Mouse (Mus musculus): ENCODE results near the gene Brinp3. TPM values are rescaled to one million over a fixed set of nuclear protein-coding genes. Genes with fewer than 3 reads are reported as not detected.

The Brinp3 gene
- polyA plus RNA-seq, 1 experiment from 2014 or later, result 0.32 TPM

DNA sequence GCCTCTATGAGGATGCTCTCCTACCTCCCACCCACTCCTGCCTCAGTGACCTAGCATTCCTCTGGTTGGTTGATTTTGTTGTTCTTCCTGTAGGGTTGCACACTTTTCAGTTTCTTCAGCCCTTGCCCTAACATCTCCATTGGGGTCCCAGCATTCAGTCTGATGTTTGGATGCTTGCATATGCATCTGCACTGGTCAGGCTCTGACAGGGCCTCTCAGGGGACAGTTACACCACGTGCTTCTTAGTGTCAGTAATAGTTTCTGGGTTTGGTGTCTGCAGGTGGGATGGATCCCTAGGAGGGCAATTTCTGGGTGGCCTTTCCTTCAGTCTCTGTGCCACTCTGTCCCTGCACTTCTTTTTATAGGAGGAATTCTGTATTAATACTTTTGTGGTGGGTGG lies 339.3 kb downstream of the Brinp3 start:
- H3K9me3 ChIP-seq, result no peaks in the 10 kb centered on the region
- no peak overlapping the region for H3K27ac ChIP-seq (replicated peaks)
- WGBS, result 40% methylated on average over 1 of the region's 1 CpGs
- DNase-seq (ENCODE audit: low spot score), result no peak
- no peaks in the 10 kb centered on the region for H3K4me1 ChIP-seq
- no peak overlapping the region for H3K4me3 ChIP-seq
- H3K36me3 ChIP-seq (replicated peaks), result no peaks in the 10 kb centered on the region
- no peaks in the 10 kb centered on the region for H3K27me3 ChIP-seq (replicated peaks; ENCODE audit: low read depth, poor library complexity, severe bottlenecking)

DNA sequence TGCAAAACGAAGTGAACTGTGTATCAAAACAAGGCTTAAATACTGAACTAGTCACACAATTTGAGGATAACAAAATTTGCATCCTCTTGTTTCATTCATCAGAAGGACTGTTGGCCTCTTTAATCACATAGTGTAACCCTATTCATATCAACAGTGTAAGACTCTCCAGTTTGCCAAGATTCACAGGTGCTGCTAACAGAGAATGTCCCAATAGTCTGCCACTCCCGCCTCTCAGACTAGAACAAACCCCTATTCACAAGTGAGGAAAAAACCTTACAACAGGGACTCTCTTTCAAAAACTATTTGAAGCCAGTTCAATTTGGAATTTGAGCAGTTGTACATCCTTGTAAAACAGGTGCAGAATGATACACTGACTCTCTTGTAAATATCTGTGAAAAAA lies 349.5 kb downstream of the Brinp3 start:
- Histone ChIP-seq H3K36me3 (replicated peaks) (no peaks in the 10 kb centered on the region), H3K27me3 (replicated peaks; ENCODE audit: low read depth, poor library complexity, severe bottlenecking) (no peaks in the 10 kb centered on the region), H3K27ac (replicated peaks) (no peak overlapping the region), H3K4me1 (no peaks in the 10 kb centered on the region), H3K4me3 (no peak overlapping the region), H3K9me3 (no peaks in the 10 kb centered on the region)
- DNase-seq (ENCODE audit: low spot score), result no peak
- 71% methylated on average over 2 of the region's 2 CpGs for WGBS

DNA sequence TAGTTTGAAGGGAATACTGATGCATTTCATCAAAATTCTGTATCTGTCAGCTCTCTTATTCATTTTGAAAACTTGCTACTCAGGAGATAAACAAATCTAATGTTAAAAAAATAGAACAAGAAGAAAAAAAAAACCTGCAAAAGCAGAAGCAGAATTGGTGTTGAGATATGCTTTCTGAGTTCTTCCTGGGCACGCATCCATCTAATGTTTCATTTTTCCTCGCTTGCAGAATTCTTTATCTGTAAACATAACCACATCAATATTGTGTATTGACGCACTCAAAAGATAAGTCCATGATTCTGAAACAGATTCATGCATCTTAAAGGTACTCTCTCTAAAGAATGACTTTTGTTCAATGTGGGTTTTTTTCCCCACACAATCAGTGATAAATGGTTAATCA lies 354.3 kb downstream of the Brinp3 start:
- H3K27ac ChIP-seq (replicated peaks), result no peak overlapping the region
- no peak for DNase-seq (ENCODE audit: low spot score)
- no peaks in the 10 kb centered on the region for H3K27me3 ChIP-seq (replicated peaks; ENCODE audit: low read depth, poor library complexity, severe bottlenecking)
- H3K4me1 ChIP-seq, result no peaks in the 10 kb centered on the region
- H3K36me3 ChIP-seq (replicated peaks), result no peaks in the 10 kb centered on the region
- H3K4me3 ChIP-seq, result no peak overlapping the region
- WGBS, result 89% methylated on average over 3 of the region's 3 CpGs
- H3K9me3 ChIP-seq, result no peaks in the 10 kb centered on the region

DNA sequence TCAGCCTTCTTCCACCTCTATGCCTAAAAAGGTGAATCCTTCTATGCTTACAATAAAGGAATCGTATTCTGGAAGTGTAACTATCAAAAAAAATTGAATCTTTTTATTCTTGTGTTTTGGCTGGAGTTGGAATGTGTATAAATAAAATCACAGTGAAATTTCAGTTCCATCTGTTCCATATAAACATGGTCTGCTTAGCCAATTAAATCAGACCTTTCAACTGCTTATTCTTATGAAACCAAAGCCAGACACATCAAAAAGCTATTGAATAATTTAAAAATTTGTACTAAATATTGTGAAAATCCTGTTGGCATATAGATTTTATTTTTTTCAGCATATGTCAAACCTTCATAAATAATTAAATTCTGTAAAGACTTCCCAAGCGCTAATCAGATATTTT lies 355.6 kb downstream of the Brinp3 start:
- H3K9me3 ChIP-seq, result no peaks in the 10 kb centered on the region
- no peaks in the 10 kb centered on the region for H3K27me3 ChIP-seq (replicated peaks; ENCODE audit: low read depth, poor library complexity, severe bottlenecking)
- H3K4me3 ChIP-seq, result no peak overlapping the region
- no peak for DNase-seq (ENCODE audit: low spot score)
- H3K27ac ChIP-seq (replicated peaks), result no peak overlapping the region
- 77% methylated on average over 2 of the region's 2 CpGs for WGBS
- H3K4me1 ChIP-seq, result no peaks in the 10 kb centered on the region
- no peaks in the 10 kb centered on the region for H3K36me3 ChIP-seq (replicated peaks)

DNA sequence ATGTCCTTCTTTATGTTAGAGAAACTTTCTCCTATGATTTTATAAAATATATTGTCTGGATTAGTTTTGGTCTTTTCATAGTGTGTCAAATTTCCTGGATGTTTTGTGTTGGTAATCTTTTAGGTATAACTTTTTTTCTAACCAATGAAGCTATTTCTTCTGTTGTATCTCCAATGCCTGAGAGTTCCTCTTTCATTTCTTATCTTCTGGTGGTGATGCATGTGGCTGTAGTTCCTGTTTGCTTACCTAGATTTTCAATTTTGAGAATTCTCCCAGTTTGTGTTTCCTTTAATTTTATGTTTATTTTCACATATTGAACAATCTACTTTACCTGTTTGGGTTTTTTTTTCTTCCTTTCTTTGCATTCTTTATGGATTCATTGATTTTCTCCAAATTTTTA lies 404.1 kb downstream of the Brinp3 start:
- no peak overlapping the region for H3K4me3 ChIP-seq
- H3K27ac ChIP-seq (replicated peaks), result no peak overlapping the region
- no peak for DNase-seq (ENCODE audit: low spot score)

DNA sequence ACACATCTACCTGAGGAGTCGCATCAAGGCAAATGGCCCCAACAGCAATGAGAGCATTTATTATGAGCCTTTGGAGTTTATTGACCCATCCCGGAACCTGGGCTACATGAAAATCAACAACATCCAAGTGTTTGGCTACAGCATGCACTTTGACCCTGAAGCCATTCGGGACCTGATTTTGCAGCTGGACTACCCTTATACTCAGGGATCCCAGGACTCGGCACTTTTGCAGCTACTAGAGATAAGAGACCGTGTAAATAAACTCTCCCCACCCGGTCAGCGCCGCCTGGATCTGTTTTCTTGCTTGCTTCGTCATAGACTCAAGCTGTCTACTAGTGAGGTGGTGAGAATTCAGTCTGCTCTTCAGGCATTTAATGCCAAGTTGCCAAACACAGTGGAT lies 407.1 kb downstream of the Brinp3 start:
- no peak overlapping the region for H3K4me3 ChIP-seq
- H3K27me3 ChIP-seq (replicated peaks; ENCODE audit: low read depth, poor library complexity, severe bottlenecking), result no peaks in the 10 kb centered on the region
- 77% methylated on average over 9 of the region's 9 CpGs for WGBS
- 0 out of 2 replicates have a peak, but pooled peaks cover 2% of the 10 kb centered on the region for H3K9me3 ChIP-seq
- no peaks in the 10 kb centered on the region for H3K4me1 ChIP-seq
- no peak overlapping the region for H3K27ac ChIP-seq (replicated peaks)
- no peak for DNase-seq (ENCODE audit: low spot score)
- H3K36me3 ChIP-seq (replicated peaks), result no peaks in the 10 kb centered on the region

More for the DNA sequence above, 404.1 kb downstream of the Brinp3 start:
- Histone ChIP-seq H3K9me3 (0 out of 2 replicates have a peak, but pooled peaks cover 2% of the 10 kb centered on the region), H3K4me1 (no peaks in the 10 kb centered on the region), H3K27me3 (replicated peaks; ENCODE audit: low read depth, poor library complexity, severe bottlenecking) (no peaks in the 10 kb centered on the region), H3K36me3 (replicated peaks) (no peaks in the 10 kb centered on the region)

DNA sequence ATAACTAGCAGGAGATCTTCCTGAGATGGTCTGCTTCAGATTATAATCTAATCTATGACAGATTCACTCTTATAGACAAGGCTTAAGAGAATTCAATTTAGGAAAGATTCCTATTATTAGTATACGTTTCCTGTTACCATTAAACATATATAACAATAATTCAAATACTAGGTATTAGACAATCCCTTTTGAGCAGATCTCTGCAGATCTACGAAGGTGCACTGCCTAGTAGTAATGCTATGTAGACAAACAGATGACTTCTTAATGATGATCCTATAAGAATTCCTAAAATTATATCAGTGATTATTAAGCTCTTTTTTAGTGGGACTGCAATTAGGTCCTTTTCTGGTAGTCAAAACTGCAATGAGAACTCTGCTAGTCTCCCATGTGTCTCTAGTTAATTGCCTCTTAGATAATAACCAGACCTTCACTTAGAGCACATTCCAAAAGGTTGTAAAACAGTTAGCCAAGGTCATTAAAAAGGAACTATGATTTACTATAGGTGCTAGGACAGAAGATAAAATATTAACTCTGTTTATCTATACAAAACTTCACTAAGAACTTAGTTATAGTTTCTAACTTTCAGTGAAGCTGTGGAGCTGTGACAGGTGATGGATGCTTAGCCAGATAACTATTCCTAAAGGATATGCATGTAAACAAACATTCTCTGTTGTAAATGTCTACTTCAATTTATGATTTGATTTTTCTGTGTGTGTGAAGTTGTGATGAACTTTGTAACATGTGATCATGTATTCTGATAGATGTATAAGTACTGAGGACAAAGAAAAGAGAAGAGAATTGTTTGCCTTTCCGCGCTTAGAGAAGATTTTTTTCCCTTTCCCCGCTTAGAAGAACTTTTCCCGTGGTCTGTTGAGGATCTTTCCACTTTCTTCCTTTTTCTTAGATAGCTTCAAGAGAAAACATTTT lies 445.2 kb downstream of the Brinp3 start:
- DNase-seq (ENCODE audit: low spot score), result no peak
- H3K9me3 ChIP-seq, result no peaks in the 10 kb centered on the region
- H3K4me3 ChIP-seq, result no peak overlapping the region
- H3K27me3 ChIP-seq (replicated peaks; ENCODE audit: low read depth, poor library complexity, severe bottlenecking), result no peaks in the 10 kb centered on the region
- no peaks in the 10 kb centered on the region for H3K4me1 ChIP-seq
- 88% methylated on average over 6 of the region's 6 CpGs for WGBS
- no peak overlapping the region for H3K27ac ChIP-seq (replicated peaks)
- H3K36me3 ChIP-seq (replicated peaks), result no peaks in the 10 kb centered on the region

All from embryonic facial prominence, embryonic 10.5 days (tissue).